24 mouse cellular contexts compared by ENCODE assay signal in genomic region chr2:124158158-124158557, GRCm38 (mm10).
"Had no signal": no experiment of that assay in that cellular context is flagged by ENCODE, and none has a peak within 500 bp of the region (broad histone marks: within the 10 kb centered on the region; RNA-seq: fewer than 3 reads in every experiment).

No protein-coding gene starts in this region.

- DNase-seq: gastrocnemius, postnatal 14 days; gastrocnemius, postnatal 36 days; heart, adult 18-20 months; heart, postnatal 14 days; heart, postnatal 36 days; kidney, adult 11 months; kidney, adult 2 months; kidney, adult 9 months; kidney, postnatal 14 days; kidney, postnatal 36 days; layer of hippocampus, adult 9-11 months; layer of hippocampus, postnatal 36 days; left cerebral cortex, postnatal 4 days had no signal

- H3K36me3 ChIP-seq: heart, embryonic 10.5 days; heart, embryonic 13.5 days; heart, embryonic 15.5 days; hindbrain, embryonic 13.5 days; hindbrain, embryonic 15.5 days; kidney, embryonic 15.5 days; limb, embryonic 13.5 days; limb, embryonic 15.5 days had no signal

- H3K27ac ChIP-seq: heart, embryonic 10.5 days; heart, embryonic 13.5 days; heart, embryonic 15.5 days; hindbrain, embryonic 13.5 days; hindbrain, embryonic 15.5 days; hindbrain, postnatal 0 days; kidney, embryonic 15.5 days; kidney, postnatal 0 days; limb, embryonic 13.5 days; limb, embryonic 15.5 days had no signal

- H3K4me2 ChIP-seq: heart, embryonic 13.5 days; heart, embryonic 15.5 days; hindbrain, embryonic 13.5 days; hindbrain, embryonic 15.5 days; kidney, embryonic 15.5 days; limb, embryonic 13.5 days; limb, embryonic 15.5 days had no signal

- H3K27me3 ChIP-seq: heart, embryonic 13.5 days; heart, embryonic 15.5 days; hindbrain, embryonic 13.5 days; hindbrain, embryonic 15.5 days; kidney, embryonic 15.5 days; limb, embryonic 13.5 days; limb, embryonic 15.5 days had no signal

- H3K9me3 ChIP-seq: heart, embryonic 10.5 days; heart, embryonic 13.5 days; heart, embryonic 15.5 days; hindbrain, embryonic 13.5 days; hindbrain, embryonic 15.5 days; kidney, embryonic 15.5 days; limb, embryonic 13.5 days; limb, embryonic 15.5 days had no signal

- H3K4me3 ChIP-seq: heart, embryonic 10.5 days; heart, embryonic 13.5 days; heart, embryonic 15.5 days; hindbrain, embryonic 13.5 days; hindbrain, embryonic 15.5 days; kidney, embryonic 15.5 days; limb, embryonic 13.5 days; limb, embryonic 15.5 days had no signal

- H3K4me1 ChIP-seq: heart, embryonic 10.5 days; heart, embryonic 13.5 days; heart, embryonic 15.5 days; kidney, embryonic 15.5 days; limb, embryonic 13.5 days; limb, embryonic 15.5 days had no signal

- H3K9ac ChIP-seq: heart, embryonic 13.5 days; heart, embryonic 15.5 days; hindbrain, embryonic 13.5 days; hindbrain, embryonic 15.5 days; kidney, embryonic 15.5 days; limb, embryonic 13.5 days; limb, embryonic 15.5 days had no signal

- ATAC-seq: hindbrain, postnatal 0 days; intestine, embryonic 16.5 days had no signal
